ENCODE assay signal across 10 mouse cellular contexts in genomic region chr4:134555956-134556580, GRCm38 (mm10). TPM values are rescaled to one million over a fixed set of nuclear protein-coding genes. Genes with fewer than 3 reads are reported as not detected.
DNase-seq lines count a peak whose midpoint lies in the region; ATAC-seq and TF ChIP-seq lines count a peak whose summit lies in the region.
"Had no signal": no experiment of that assay in that cellular context is flagged by ENCODE, and none has a peak within 500 bp of the region (broad histone marks: within the 10 kb centered on the region; RNA-seq: fewer than 3 reads in every experiment).

No protein-coding gene starts in this region.

- H3K27ac ChIP-seq in kidney, postnatal 0 days: no peak overlapping the region
- H3K27ac ChIP-seq in kidney, embryonic 15.5 days: no peak overlapping the region
- no peak overlapping the region for H3K27ac ChIP-seq in thymus, adult 2 months (ENCODE audit: control insufficient read depth, insufficient read depth, low read length)
- no peak overlapping the region for H3K27ac ChIP-seq in stomach, postnatal 0 days (replicated peaks)

- ATAC-seq in kidney, postnatal 0 days (replicated peaks; ENCODE audit: low FRiP score, low read depth): no peak
- no peak for ATAC-seq in kidney, embryonic 15.5 days (replicated peaks; ENCODE audit: low FRiP score)
- no peak for ATAC-seq in stomach, postnatal 0 days (ENCODE audit: low FRiP score, low TSS enrichment)
- ATAC-seq in megakaryocyte-erythroid progenitor cell, adult 5-6 weeks (replicated peaks; ENCODE audit: low FRiP score, low TSS enrichment, poor library complexity, severe bottlenecking): no peak

- H3K36me3 ChIP-seq in kidney, postnatal 0 days (ENCODE audit: insufficient read depth, low read length): no peaks in the 10 kb centered on the region
- no peaks in the 10 kb centered on the region for H3K36me3 ChIP-seq in kidney, embryonic 15.5 days
- H3K36me3 ChIP-seq in thymus, adult 2 months (ENCODE audit: control insufficient read depth, insufficient read depth, low read length): no peaks in the 10 kb centered on the region
- no peaks in the 10 kb centered on the region for H3K36me3 ChIP-seq in stomach, postnatal 0 days (ENCODE audit: control insufficient read depth, insufficient read depth, low read length)
- H3K36me3 ChIP-seq: G1E had no signal

- H3K27me3 ChIP-seq in kidney, postnatal 0 days (ENCODE audit: insufficient read depth, low read length): no peaks in the 10 kb centered on the region
- no peaks in the 10 kb centered on the region for H3K27me3 ChIP-seq in kidney, embryonic 15.5 days
- H3K27me3 ChIP-seq in thymus, adult 2 months (ENCODE audit: control insufficient read depth, insufficient read depth, low read length): 0 out of 2 replicates have a peak, but pooled peaks cover 4% of the 10 kb centered on the region
- no peaks in the 10 kb centered on the region for H3K27me3 ChIP-seq in stomach, postnatal 0 days (ENCODE audit: control insufficient read depth, insufficient read depth, low read length)

- TF ChIP-seq CTCF in kidney, postnatal 0 days (IDR thresholded peaks at IDR 0.05; ENCODE audit: low read depth): peak; percentile 63
- TF ChIP-seq CTCF in thymus, adult 2 months (IDR thresholded peaks at IDR 0.05; ENCODE audit: borderline replicate concordance, control insufficient read depth, extremely low read depth, insufficient read depth, low read length, poor library complexity): no peak
- peak; percentile 66 for TF ChIP-seq CTCF in stomach, postnatal 0 days (IDR thresholded peaks at IDR 0.05; ENCODE audit: low read depth)

- no peak for TF ChIP-seq EP300 in stomach, postnatal 0 days (optimal IDR thresholded peaks at IDR 0.05)

- no peaks in the 10 kb centered on the region for H3K9me3 ChIP-seq in kidney, postnatal 0 days (replicated peaks; ENCODE audit: low read length)
- H3K9me3 ChIP-seq in kidney, embryonic 15.5 days (replicated peaks): no peaks in the 10 kb centered on the region
- no peaks in the 10 kb centered on the region for H3K9me3 ChIP-seq in stomach, postnatal 0 days (ENCODE audit: control insufficient read depth, low read length)

- no peak overlapping the region for H3K4me2 ChIP-seq in kidney, postnatal 0 days (ENCODE audit: low read length)
- H3K4me2 ChIP-seq in kidney, embryonic 15.5 days: no peak overlapping the region
- no peak overlapping the region for H3K4me2 ChIP-seq in stomach, postnatal 0 days (replicated peaks; ENCODE audit: low read depth)

- TF ChIP-seq POLR2A in thymus, adult 2 months (IDR thresholded peaks at IDR 0.05; ENCODE audit: control insufficient read depth, extremely low read depth, insufficient read depth, low read length, poor library complexity): no peak

- H3K4me1 ChIP-seq in kidney, postnatal 0 days (replicated peaks; ENCODE audit: insufficient read depth, low read length): no peaks in the 10 kb centered on the region; the same call in 1 of the 2 replicates
- H3K4me1 ChIP-seq in kidney, embryonic 15.5 days: peaks cover 22% of the 10 kb centered on the region
- peaks cover 15% of the 10 kb centered on the region for H3K4me1 ChIP-seq in thymus, adult 2 months (replicated peaks; ENCODE audit: control insufficient read depth, insufficient read depth, low read length)
- H3K4me1 ChIP-seq in stomach, postnatal 0 days (replicated peaks; ENCODE audit: control insufficient read depth, insufficient read depth): 0 out of 2 replicates have a peak, but pooled peaks cover 3% of the 10 kb centered on the region

- no peak overlapping the region for H3K9ac ChIP-seq in kidney, postnatal 0 days (ENCODE audit: low read depth, low read length)
- no peak overlapping the region for H3K9ac ChIP-seq in kidney, embryonic 15.5 days
- H3K9ac ChIP-seq in stomach, postnatal 0 days (ENCODE audit: low read length): no peak overlapping the region

- H3K4me3 ChIP-seq in kidney, postnatal 0 days (replicated peaks; ENCODE audit: low read depth, low read length): no peak overlapping the region
- no peak overlapping the region for H3K4me3 ChIP-seq in kidney, embryonic 15.5 days (replicated peaks)
- no peak overlapping the region for H3K4me3 ChIP-seq in thymus, adult 2 months (ENCODE audit: control insufficient read depth, insufficient read depth, low read length)
- H3K4me3 ChIP-seq in stomach, postnatal 0 days (ENCODE audit: low read depth, low read length): no peak overlapping the region
- H3K4me3 ChIP-seq: erythroblast, embryonic 14.5 days had no signal

- WGBS in kidney, postnatal 0 days: 51% methylated on average over 8 of the region's 8 CpGs
- WGBS in kidney, embryonic 15.5 days: 64% methylated on average over 8 of the region's 8 CpGs
- WGBS in thymus, adult 2 months: 82% methylated on average over 8 of the region's 8 CpGs
- WGBS in stomach, postnatal 0 days: 61% methylated on average over 8 of the region's 8 CpGs

- peak; percentile 61 for DNase-seq in adrenal gland, postnatal 25 days
- DNase-seq in adrenal gland, adult 2 months: no peak
- DNase-seq in kidney, postnatal 0 days (ENCODE audit: low spot score): peak; percentile 54
- DNase-seq in thymus, postnatal 14 days: peak; percentile 28
- no peak for DNase-seq in thymus, adult 2 months
- peak; percentile 53 for DNase-seq in stomach, postnatal 0 days (ENCODE audit: low spot score)

RNA-seq across cellular contexts. Expression of gene Selenon, which starts 4.1 kb away (rescaled TPM):
- 30.5 and 35.2 TPM in 2 replicates for total RNA-seq in adrenal gland, postnatal 25 days (2021)
- total RNA-seq in adrenal gland, adult 2 months (2021): 10 to 100 TPM; 21.9 to 42.5 TPM
- polyA plus RNA-seq in adrenal gland, adult 2 months (2012; rRNA removed): 34.5 and 35.1 TPM in 2 replicates
- 13.9 and 27.9 TPM in 2 replicates for polyA plus RNA-seq in kidney, postnatal 0 days (2015; fragmentation: Nextera tagmentation; extraction: Ambion mirVana)
- polyA plus RNA-seq in kidney, embryonic 15.5 days (2015; fragmentation: Nextera tagmentation; extraction: Ambion mirVana): 10.2 and 11.6 TPM in 2 replicates
- 7.9 and 9.1 TPM in 2 replicates for polyA plus RNA-seq in thymus, adult 2 months (2012; rRNA removed)
- 8.6 and 12.1 TPM in 2 replicates for polyA plus RNA-seq in stomach, postnatal 0 days (2015; fragmentation: Nextera tagmentation; extraction: Ambion mirVana)
- total RNA-seq in megakaryocyte-erythroid progenitor cell, adult 5-6 weeks (2014; fragmentation: Nextera tagmentation): 17.7 and 18.4 TPM in 2 replicates
- total RNA-seq in megakaryocyte-erythroid progenitor cell, adult 5-6 weeks (2017): 1.6 and 3.6 TPM in 2 replicates
- polyA plus RNA-seq: G1E had no signal

RNA-seq across cellular contexts. Expression of gene Mtfr1l, which starts 20.9 kb away (rescaled TPM):
- 118 and 130 TPM in 2 replicates for total RNA-seq in adrenal gland, postnatal 25 days (2021)
- total RNA-seq in adrenal gland, adult 2 months (2021): 100 to 1,000 TPM; 124 to 147 TPM
- 98.8 and 102 TPM in 2 replicates for polyA plus RNA-seq in adrenal gland, adult 2 months (2012; rRNA removed)
- polyA plus RNA-seq in kidney, postnatal 0 days (2015; fragmentation: Nextera tagmentation; extraction: Ambion mirVana): 137 and 141 TPM in 2 replicates
- 112 and 115 TPM in 2 replicates for polyA plus RNA-seq in kidney, embryonic 15.5 days (2015; fragmentation: Nextera tagmentation; extraction: Ambion mirVana)
- polyA plus RNA-seq in thymus, adult 2 months (2012; rRNA removed): 69.2 and 77.3 TPM in 2 replicates
- polyA plus RNA-seq in stomach, postnatal 0 days (2015; fragmentation: Nextera tagmentation; extraction: Ambion mirVana): 64.7 and 70.3 TPM in 2 replicates
- total RNA-seq in megakaryocyte-erythroid progenitor cell, adult 5-6 weeks (2014; fragmentation: Nextera tagmentation): 76.1 and 80.1 TPM in 2 replicates
- 41.5 and 67.4 TPM in 2 replicates for total RNA-seq in megakaryocyte-erythroid progenitor cell, adult 5-6 weeks (2017)

RNA-seq across cellular contexts. Expression of gene Aunip, which starts 45.3 kb away (rescaled TPM):
- total RNA-seq in adrenal gland, postnatal 25 days (2021): 3.4 and 4.4 TPM in 2 replicates
- 1 to 10 TPM in 1 of 2 experiments, under 1 TPM in 1; 0.29 to 1.5 TPM for total RNA-seq in adrenal gland, adult 2 months (2021)
- polyA plus RNA-seq in adrenal gland, adult 2 months (2012; rRNA removed): 0.10 and 0.16 TPM in 2 replicates
- polyA plus RNA-seq in kidney, postnatal 0 days (2015; fragmentation: Nextera tagmentation; extraction: Ambion mirVana): 5.2 and 7.0 TPM in 2 replicates
- polyA plus RNA-seq in kidney, embryonic 15.5 days (2015; fragmentation: Nextera tagmentation; extraction: Ambion mirVana): 16.7 and 17.8 TPM in 2 replicates
- polyA plus RNA-seq in thymus, adult 2 months (2012; rRNA removed): 2.1 and 3.8 TPM in 2 replicates
- 3.5 and 3.8 TPM in 2 replicates for polyA plus RNA-seq in stomach, postnatal 0 days (2015; fragmentation: Nextera tagmentation; extraction: Ambion mirVana)
- 18.4 and 23.7 TPM in 2 replicates for total RNA-seq in megakaryocyte-erythroid progenitor cell, adult 5-6 weeks (2014; fragmentation: Nextera tagmentation)
- 34.6 and 45.8 TPM in 2 replicates for total RNA-seq in megakaryocyte-erythroid progenitor cell, adult 5-6 weeks (2017)

RNA-seq across cellular contexts. Expression of gene Paqr7, which starts 59.6 kb away (rescaled TPM):
- 39.9 and 63.1 TPM in 2 replicates for total RNA-seq in adrenal gland, postnatal 25 days (2021)
- 10 to 100 TPM; 30.3 to 78.9 TPM for total RNA-seq in adrenal gland, adult 2 months (2021)
- 196 and 204 TPM in 2 replicates for polyA plus RNA-seq in adrenal gland, adult 2 months (2012; rRNA removed)
- 5.4 and 5.7 TPM in 2 replicates for polyA plus RNA-seq in kidney, postnatal 0 days (2015; fragmentation: Nextera tagmentation; extraction: Ambion mirVana)
- polyA plus RNA-seq in kidney, embryonic 15.5 days (2015; fragmentation: Nextera tagmentation; extraction: Ambion mirVana): 3.2 and 3.5 TPM in 2 replicates
- 47.6 and 52.0 TPM in 2 replicates for polyA plus RNA-seq in thymus, adult 2 months (2012; rRNA removed)
- 51.8 and 56.4 TPM in 2 replicates for polyA plus RNA-seq in stomach, postnatal 0 days (2015; fragmentation: Nextera tagmentation; extraction: Ambion mirVana)
- total RNA-seq in megakaryocyte-erythroid progenitor cell, adult 5-6 weeks (2014; fragmentation: Nextera tagmentation): 0.66 and 1.3 TPM in 2 replicates
- total RNA-seq in megakaryocyte-erythroid progenitor cell, adult 5-6 weeks (2017): 0.47 and 0.80 TPM in 2 replicates
- polyA plus RNA-seq: erythroblast, embryonic 14.5 days had no signal

Comparison
In these comparisons a context has a peak if more than half of its experiments do, and no peak if none do; other contexts are left out.
1. DNase-seq: peak in adrenal gland, postnatal 25 days (single experiment), kidney, postnatal 0 days (single experiment), thymus, postnatal 14 days (single experiment) and stomach, postnatal 0 days (single experiment); none in adrenal gland, adult 2 months (single experiment) and thymus, adult 2 months (single experiment).